Mouse (Mus musculus) bone marrow macrophage, adult 2 months (primary cell): ENCODE results near the gene Dlgap3.

Experiments used
- CTCF ChIP-seq: IDR thresholded peaks from 2 replicates; pipeline ENCODE4 v1.5.1; 2012; ENCODE audit warnings: low read depth, mild to moderate bottlenecking, low read length, moderate library complexity
- POLR2A ChIP-seq: IDR thresholded peaks from 2 replicates; pipeline ENCODE4 v1.6.1; 2012; ENCODE audit warnings: mild to moderate bottlenecking, low read depth, low read length, borderline replicate concordance

DNA sequence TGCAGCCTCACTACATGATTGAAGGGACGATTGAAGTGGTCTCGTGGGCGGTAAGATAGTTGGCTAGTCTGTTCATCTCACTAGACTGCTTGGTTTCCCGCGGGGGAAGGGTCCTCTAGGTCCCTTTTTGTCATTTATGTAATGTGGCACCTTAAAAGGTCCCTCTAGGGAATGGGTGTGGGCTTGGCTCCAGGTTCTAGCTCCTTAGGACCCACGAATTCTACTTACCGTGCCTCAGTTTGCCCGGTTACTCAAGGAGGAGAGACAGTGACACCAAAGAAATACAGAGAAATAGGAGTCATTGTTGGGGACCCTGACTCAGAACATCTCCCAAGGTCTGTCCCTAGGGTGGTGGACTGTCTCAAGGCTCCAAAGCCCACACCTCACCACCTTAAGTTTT lies 1.3 kb upstream of the Dlgap3 start:
- TF ChIP-seq POLR2A (no peak), CTCF (no peak)
